Mouse (Mus musculus) v-Abl transformed pro-B cells (cell line): Measurements from ENCODE around the gene Mindy4.
"Not testable (repeated sequence)": the region's sequence is repeated elsewhere in the genome, so short reads cannot be mapped to it uniquely, and the experiment has no call there.

Experiments
- in situ Hi-C, 2 experiments: fragments of 400-800 bp; cut with MboI; formaldehyde crosslinking; loops; one replicate each; pipeline ENCODE4 v1.15.1; 2025; ENCODE audit not compliant: unreplicated experiment in 2 of 2

Gene Mindy4

GRCm38 (mm10) chr6:55202913-55203910, at the start of gene Mindy4:
Gene Mindy4, plus strand, starts transcription at chr6:55203383.
- in situ Hi-C loops, result no loop called here

DNA sequence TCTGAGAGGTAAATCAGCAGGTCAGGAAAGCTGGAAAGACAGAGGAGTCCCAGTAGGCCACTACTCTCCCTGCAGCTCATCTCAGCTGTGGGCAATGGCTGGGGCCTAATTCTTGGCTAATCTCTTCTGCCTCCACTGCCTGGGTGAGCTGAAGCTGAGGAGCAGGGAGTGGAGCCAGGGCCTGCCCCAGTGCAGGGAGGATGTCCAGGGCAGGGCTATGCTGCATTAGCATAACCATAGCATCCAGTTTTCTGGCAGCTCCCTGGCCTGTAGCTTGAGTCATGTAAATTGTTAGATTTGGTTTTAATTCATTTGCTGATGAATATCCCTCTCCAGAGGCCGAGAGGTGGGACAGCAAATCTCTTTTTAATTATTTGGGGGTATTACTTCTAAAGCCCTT, 43.9 kb upstream of the Mindy4 start:
- in situ Hi-C loops, result no loop called here

DNA sequence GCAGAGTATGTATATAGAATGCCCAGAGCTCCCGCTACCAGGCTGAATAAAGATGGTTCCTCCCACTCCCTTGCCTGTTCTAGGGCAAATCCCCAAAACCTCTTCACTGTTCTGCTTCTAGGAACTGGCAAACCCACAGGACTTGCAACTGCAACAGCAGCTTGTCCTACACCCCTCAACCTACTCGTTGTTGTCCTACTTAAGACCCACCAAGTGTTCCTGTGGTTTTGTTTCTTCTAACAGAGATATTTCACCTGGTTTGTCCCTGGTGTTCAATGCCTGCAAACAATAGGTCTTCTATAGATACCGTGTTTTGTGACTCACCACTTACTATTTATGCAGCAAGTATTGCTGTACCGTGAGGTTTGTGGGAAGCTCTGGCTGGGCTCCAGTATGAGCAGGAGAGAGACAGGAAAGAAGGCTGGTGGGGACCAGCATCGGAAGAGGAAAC, 41.8 kb upstream of the Mindy4 start:
- in situ Hi-C loops, result loop anchor here (5.0 to 10.0 kb wide), 4 partner anchors 239 to 1377 kb away; no protein-coding TSS in a partner anchor

GRCm38 (mm10) chr6:55163046-55163584, 40.1 kb upstream of the Mindy4 start:
- in situ Hi-C loops, result loop anchor here (5.0 to 10.0 kb wide), 4 partner anchors 241 to 1378 kb away; no protein-coding TSS in a partner anchor

- in situ Hi-C loops, result loop anchor here (5.0 to 10.0 kb wide), 8 partner anchors 150 to 1382 kb away; no protein-coding TSS in a partner anchor
Measured at GRCm38 (mm10) chr6:55166777-55167463, 36.3 kb upstream of the Mindy4 start.

- in situ Hi-C loops, result loop anchor here (5.0 to 10.0 kb wide), 8 partner anchors 153 to 1385 kb away; no protein-coding TSS in a partner anchor
Measured at GRCm38 (mm10) chr6:55169818-55170217, 33.4 kb upstream of the Mindy4 start.

GRCm38 (mm10) chr6:55171638-55172037, 31.5 kb upstream of the Mindy4 start:
- in situ Hi-C loops, result no loop called here

DNA sequence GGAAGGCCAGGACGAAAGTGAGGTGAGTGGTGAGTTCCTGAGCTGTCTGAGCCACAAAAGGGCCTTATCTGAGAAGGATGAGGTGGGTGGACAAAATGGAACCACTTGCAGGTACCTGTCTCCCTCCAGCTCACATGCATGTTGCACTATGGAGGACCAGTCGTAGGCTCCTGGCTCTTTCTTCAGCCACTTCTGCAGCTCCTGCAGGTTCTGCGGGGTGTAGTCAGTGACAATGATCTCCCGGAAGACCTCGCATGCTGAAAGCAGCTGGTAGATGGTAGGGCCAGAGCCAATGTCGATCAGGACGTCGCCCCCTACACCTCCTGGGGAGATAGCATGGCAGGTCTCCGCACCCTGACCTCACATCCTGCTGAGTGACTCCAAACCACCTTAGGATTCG, 30.0 kb upstream of the Mindy4 start:
- in situ Hi-C loops, result no loop called here

DNA sequence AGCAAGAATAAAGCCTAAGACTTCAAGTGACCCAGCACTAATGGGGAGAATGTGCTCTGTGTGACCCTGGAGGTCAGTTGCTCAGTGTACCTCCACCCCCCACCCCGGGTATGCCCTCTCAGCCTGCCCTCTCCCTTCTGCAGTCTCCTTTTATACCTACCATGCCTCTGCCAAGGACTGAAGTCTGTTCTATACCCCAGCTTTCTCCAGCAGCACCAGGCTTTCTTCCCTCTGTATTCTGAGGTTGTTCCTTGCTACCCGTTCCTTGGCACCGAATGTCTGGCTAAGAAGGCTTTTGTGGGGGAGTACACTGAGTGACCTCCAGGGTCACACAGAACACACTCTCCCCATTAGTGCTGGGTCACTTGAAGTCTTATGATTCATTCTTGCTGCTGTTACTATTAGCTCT, 29.2 kb upstream of the Mindy4 start:
- in situ Hi-C loops, result no loop called here

GRCm38 (mm10) chr6:55174741-55175181, 28.4 kb upstream of the Mindy4 start, which contains the start of gene Inmt:
Gene Inmt, minus strand, starts transcription at chr6:55175043.
- in situ Hi-C loops, result no loop called here

DNA sequence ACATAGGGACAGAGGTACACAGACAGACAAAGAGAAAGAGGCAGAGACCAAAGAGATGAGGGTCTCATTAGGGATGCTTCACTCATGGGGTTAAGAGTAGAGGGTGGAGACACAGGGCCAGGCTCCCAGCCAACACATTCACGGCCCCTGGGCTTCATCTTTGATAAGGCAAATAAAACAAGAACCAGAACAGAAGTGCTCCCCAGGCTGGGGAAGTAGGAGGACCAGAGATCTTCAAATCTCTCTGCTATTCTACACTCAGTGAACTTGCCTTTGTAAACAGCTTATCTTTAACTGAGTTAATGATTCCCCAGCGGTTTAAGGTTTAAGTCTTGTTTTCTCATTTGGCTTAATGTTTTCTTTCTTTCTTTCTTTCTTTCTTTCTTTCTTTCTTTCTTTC, 27.7 kb upstream of the Mindy4 start:
- in situ Hi-C loops, result no loop called here

- in situ Hi-C loops, result no loop called here
Measured at GRCm38 (mm10) chr6:55175892-55176291, 27.3 kb upstream of the Mindy4 start.

- in situ Hi-C loops, result no loop called here
Measured at GRCm38 (mm10) chr6:55177060-55177732, 26.0 kb upstream of the Mindy4 start.

DNA sequence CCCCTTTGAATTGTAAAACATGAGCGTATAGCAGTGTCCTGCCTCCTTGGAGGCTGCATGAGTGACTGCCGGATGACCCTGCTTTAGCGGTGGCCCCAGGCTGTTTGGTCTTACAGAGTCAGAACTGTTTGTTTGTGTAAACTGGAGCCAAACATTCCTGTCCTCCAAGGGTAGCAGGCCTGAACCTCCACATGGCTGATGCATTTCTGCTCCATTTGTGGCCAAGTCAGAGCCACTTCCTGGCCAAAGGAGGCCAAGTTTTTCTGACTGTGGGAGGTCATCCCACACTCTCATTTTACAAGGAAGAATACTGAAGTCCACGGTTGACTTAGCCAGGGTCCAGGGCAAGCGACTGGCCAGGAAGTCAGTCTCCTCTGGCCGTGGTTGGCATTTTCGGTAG, 23.6 kb upstream of the Mindy4 start:
- in situ Hi-C loops, result no loop called here

DNA sequence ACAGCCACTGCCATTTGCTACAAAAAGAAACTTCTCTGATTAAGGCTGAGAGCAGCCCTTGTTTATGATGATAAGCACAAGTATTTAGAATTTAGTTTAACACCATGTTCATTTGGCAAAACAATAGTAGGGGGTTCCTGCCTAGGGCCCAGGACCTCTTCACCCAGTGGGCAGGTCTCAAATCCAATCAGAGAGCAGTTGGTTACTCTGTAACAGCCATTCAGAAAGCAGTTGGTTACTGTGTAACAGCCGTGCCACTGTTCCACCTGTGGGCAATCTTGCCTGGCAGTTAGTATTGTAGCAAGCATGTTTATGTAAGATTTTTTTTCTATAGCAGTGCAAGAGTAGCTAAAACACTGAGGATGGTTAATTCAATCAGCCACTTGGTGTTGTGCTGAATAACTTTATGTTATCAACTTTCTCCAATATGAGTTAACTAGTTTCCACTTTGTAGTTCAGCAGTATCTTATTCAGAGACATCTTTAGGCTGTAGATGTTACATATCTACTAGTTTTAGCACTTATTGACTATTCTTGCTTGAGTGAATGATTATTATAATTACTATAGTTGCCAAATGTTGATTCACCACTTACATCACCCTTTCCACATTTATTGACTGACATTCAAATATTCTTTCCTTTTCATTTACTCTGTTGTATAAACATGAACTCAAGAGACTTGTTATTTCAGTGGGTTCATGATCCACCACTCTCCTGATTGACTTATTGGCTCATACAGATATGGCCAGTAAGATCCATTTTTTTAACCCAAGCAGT, 20.3 kb upstream of the Mindy4 start:
- in situ Hi-C loops, result no loop called here

DNA sequence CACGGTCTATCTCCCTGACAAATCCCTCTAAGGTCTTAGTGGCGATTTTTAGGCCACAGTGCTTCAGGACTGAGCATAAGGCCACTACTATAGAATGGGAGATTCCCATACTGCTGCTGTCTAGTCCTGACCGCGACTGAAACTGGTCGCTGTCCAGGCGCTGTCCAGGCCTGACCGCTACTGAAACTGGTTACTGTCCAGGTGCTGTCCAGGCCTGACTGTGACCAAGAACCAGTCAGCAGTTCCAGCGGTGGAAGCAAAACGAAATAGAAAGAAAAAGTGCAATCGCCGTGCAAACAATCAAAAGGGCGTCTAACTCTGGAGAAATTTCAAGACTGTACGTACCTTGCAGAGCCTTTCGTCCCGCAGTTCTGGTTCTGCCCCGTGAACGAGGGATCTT, 15.4 kb upstream of the Mindy4 start:
- in situ Hi-C loops, result not testable (repeated sequence)

GRCm38 (mm10) chr6:55189406-55189805, 13.8 kb upstream of the Mindy4 start:
- in situ Hi-C loops, result no loop called here

- in situ Hi-C loops, result no loop called here
Measured at GRCm38 (mm10) chr6:55191537-55191936, 11.6 kb upstream of the Mindy4 start.

DNA sequence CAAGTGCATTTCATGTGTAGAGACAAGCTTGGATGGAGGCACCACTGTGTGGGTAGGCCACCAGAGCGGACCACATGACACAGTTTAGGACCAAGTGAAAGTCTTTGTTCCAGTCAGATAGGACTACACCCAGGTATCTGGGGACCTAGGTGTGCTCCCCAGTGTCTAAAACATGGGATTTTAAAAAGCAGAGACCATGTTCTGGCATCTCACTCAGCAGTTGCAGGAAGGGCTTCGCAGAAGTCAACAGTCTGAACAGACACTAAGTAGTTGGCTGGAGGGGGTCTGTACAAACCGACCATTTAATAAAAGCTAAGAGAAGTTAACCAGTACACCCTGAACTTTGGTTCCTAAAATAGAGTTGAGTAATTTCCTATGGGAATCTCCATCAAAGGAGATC, 10.0 kb upstream of the Mindy4 start:
- in situ Hi-C loops, result no loop called here
